Mouse (Mus musculus): ENCODE results near the gene Bicd2. TPM values are rescaled to one million over a fixed set of nuclear protein-coding genes. Genes with fewer than 3 reads are reported as not detected.

The Bicd2 gene
- total and polyA plus RNA-seq, 2 experiments from 2014 or later = 24.1 to 49.3 TPM

DNA sequence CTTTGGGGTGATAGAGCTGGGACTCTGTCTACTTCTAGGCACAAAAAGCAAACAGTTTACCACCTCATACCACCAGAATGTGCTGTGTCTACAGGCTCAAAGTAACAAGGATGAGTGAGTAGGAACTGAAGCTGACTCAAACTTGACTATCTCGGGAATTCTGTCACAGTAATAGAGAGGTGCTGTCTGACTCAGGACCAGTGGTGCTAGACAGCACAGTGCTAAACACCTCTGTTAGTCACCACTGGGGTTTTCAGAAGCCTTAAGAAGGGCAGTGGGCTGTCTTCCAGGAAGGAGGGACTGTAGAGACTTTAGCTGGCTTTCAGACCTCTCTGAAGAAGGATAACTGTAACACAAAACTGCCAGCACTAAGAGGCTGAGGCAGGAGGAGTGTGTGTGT is 55.4 kb downstream of the Bicd2 start:
- Histone ChIP-seq H3K4me3 (ENCODE audit: low read depth, low read length) (no peak overlapping the region), H3K27ac (ENCODE audit: low read depth, low read length) (no peak overlapping the region), H3K27me3 (ENCODE audit: insufficient read depth, low read length) (no peaks in the 10 kb centered on the region), H3K9ac (replicated peaks; ENCODE audit: low read length, poor library complexity, severe bottlenecking) (no peak overlapping the region), H3K4me2 (ENCODE audit: low read depth, low read length, poor library complexity, severe bottlenecking) (no peak overlapping the region), H3K9me3 (ENCODE audit: low read length) (no peaks in the 10 kb centered on the region), H3K36me3 (ENCODE audit: insufficient read depth, low read length) (no peaks in the 10 kb centered on the region), H3K4me1 (ENCODE audit: insufficient read depth, low read length) (no peaks in the 10 kb centered on the region)
- no peak for DNase-seq (ENCODE audit: low spot score)
- no peak for ATAC-seq (ENCODE audit: low FRiP score)
- no peak for TF ChIP-seq CTCF (IDR thresholded peaks at IDR 0.05)
- WGBS = 70% methylated on average over 1 of the region's 1 CpGs

- Histone ChIP-seq H3K4me1 (ENCODE audit: insufficient read depth, low read length) (no peaks in the 10 kb centered on the region), H3K4me2 (ENCODE audit: low read depth, low read length, poor library complexity, severe bottlenecking) (no peak overlapping the region), H3K4me3 (ENCODE audit: low read depth, low read length) (no peak overlapping the region), H3K36me3 (ENCODE audit: insufficient read depth, low read length) (no peaks in the 10 kb centered on the region), H3K27ac (ENCODE audit: low read depth, low read length) (no peak overlapping the region), H3K9ac (replicated peaks; ENCODE audit: low read length, poor library complexity, severe bottlenecking) (no peak overlapping the region), H3K27me3 (ENCODE audit: insufficient read depth, low read length) (no peaks in the 10 kb centered on the region), H3K9me3 (ENCODE audit: low read length) (no peaks in the 10 kb centered on the region)
- no peak for TF ChIP-seq CTCF (IDR thresholded peaks at IDR 0.05)
- DNase-seq (ENCODE audit: low spot score) (no peak), ATAC-seq (ENCODE audit: low FRiP score) (no peak)
- WGBS = 86% methylated on average over 8 of the region's 8 CpGs
These were observed 56.8 kb downstream of the Bicd2 start for GRCm38 (mm10) chr13:49398191-49398590.

DNA sequence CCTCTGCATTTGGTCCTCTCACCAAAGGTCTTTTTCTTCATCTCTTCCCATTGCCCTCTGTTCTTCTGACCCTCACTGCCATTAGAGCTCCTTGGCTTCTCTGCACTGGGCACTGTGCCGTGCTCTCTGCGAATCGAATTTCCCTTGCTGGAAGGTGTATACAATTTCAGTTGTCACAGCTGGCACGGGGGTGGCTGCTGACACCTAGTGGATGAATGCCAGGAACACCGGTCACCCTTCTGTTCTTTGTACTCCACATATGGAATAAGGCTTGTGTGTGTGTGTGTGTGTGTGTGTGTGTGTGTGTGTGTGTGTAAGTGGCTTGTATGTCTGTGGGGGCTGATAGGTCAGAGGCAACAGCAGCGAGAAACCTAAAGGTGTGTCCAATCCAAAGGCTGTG is 58.8 kb downstream of the Bicd2 start:
- 47% methylated on average over 6 of the region's 6 CpGs for WGBS

DNA sequence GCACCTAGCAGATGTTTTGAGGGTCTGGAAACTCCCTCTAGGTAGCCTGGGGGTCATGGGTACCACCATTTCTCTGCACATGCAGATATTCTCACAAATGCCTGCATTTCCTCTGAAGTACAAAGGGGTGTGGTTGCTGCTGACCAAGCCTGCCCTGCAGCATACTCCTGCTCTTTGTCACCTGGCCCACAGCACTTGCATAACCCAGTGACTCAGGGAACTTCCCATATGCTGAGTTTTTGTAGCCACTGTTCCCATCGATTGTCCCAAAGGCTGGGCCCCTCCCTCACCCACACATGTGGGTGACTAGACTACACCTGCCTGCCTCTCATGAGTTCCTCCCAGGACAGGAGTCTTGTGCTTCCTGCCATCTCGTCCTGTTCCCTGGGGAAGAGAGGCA is 61.2 kb downstream of the Bicd2 start:
- H3K4me2 ChIP-seq (ENCODE audit: low read depth, low read length, poor library complexity, severe bottlenecking) = no peak overlapping the region
- no peak overlapping the region for H3K9ac ChIP-seq (replicated peaks; ENCODE audit: low read length, poor library complexity, severe bottlenecking)
- H3K4me3 ChIP-seq (ENCODE audit: low read depth, low read length) = no peak overlapping the region
- H3K9me3 ChIP-seq (ENCODE audit: low read length) = no peaks in the 10 kb centered on the region
- no peaks in the 10 kb centered on the region for H3K27me3 ChIP-seq (ENCODE audit: insufficient read depth, low read length)
- no peaks in the 10 kb centered on the region for H3K36me3 ChIP-seq (ENCODE audit: insufficient read depth, low read length)
- ATAC-seq (ENCODE audit: low FRiP score) (no peak), DNase-seq (ENCODE audit: low spot score) (no peak)
- TF ChIP-seq CTCF (IDR thresholded peaks at IDR 0.05) = no peak
- 77% methylated on average over 2 of the region's 2 CpGs for WGBS
- no peaks in the 10 kb centered on the region for H3K4me1 ChIP-seq (ENCODE audit: insufficient read depth, low read length)
- no peak overlapping the region for H3K27ac ChIP-seq (ENCODE audit: low read depth, low read length)

More for the DNA sequence above, 58.8 kb downstream of the Bicd2 start:
- H3K27me3 ChIP-seq (ENCODE audit: insufficient read depth, low read length) = no peaks in the 10 kb centered on the region
- no peaks in the 10 kb centered on the region for H3K36me3 ChIP-seq (ENCODE audit: insufficient read depth, low read length)
- peak; percentile 83 for DNase-seq (ENCODE audit: low spot score)
- H3K4me2 ChIP-seq (ENCODE audit: low read depth, low read length, poor library complexity, severe bottlenecking) = no peak overlapping the region
- no peak overlapping the region for H3K9ac ChIP-seq (replicated peaks; ENCODE audit: low read length, poor library complexity, severe bottlenecking)
- H3K27ac ChIP-seq (ENCODE audit: low read depth, low read length) = no peak overlapping the region
- peak; percentile 86 for ATAC-seq (ENCODE audit: low FRiP score)
- H3K4me1 ChIP-seq (ENCODE audit: insufficient read depth, low read length) = no peaks in the 10 kb centered on the region
- no peak overlapping the region for H3K4me3 ChIP-seq (ENCODE audit: low read depth, low read length)
- TF ChIP-seq CTCF (IDR thresholded peaks at IDR 0.05) = peak; percentile 90
- H3K9me3 ChIP-seq (ENCODE audit: low read length) = no peaks in the 10 kb centered on the region

GRCm38 (mm10) chr13:49407795-49408194 is 66.4 kb downstream of the Bicd2 start:
- Histone ChIP-seq H3K27ac (ENCODE audit: low read depth, low read length) (no peak overlapping the region), H3K9me3 (ENCODE audit: low read length) (no peaks in the 10 kb centered on the region), H3K36me3 (ENCODE audit: insufficient read depth, low read length) (no peaks in the 10 kb centered on the region), H3K27me3 (ENCODE audit: insufficient read depth, low read length) (no peaks in the 10 kb centered on the region), H3K4me2 (ENCODE audit: low read depth, low read length, poor library complexity, severe bottlenecking) (no peak overlapping the region), H3K4me3 (ENCODE audit: low read depth, low read length) (no peak overlapping the region), H3K9ac (replicated peaks; ENCODE audit: low read length, poor library complexity, severe bottlenecking) (no peak overlapping the region), H3K4me1 (ENCODE audit: insufficient read depth, low read length) (no peaks in the 10 kb centered on the region)
- TF ChIP-seq CTCF (IDR thresholded peaks at IDR 0.05) = no peak
- ATAC-seq (ENCODE audit: low FRiP score) (no peak), DNase-seq (ENCODE audit: low spot score) (no peak)

DNA sequence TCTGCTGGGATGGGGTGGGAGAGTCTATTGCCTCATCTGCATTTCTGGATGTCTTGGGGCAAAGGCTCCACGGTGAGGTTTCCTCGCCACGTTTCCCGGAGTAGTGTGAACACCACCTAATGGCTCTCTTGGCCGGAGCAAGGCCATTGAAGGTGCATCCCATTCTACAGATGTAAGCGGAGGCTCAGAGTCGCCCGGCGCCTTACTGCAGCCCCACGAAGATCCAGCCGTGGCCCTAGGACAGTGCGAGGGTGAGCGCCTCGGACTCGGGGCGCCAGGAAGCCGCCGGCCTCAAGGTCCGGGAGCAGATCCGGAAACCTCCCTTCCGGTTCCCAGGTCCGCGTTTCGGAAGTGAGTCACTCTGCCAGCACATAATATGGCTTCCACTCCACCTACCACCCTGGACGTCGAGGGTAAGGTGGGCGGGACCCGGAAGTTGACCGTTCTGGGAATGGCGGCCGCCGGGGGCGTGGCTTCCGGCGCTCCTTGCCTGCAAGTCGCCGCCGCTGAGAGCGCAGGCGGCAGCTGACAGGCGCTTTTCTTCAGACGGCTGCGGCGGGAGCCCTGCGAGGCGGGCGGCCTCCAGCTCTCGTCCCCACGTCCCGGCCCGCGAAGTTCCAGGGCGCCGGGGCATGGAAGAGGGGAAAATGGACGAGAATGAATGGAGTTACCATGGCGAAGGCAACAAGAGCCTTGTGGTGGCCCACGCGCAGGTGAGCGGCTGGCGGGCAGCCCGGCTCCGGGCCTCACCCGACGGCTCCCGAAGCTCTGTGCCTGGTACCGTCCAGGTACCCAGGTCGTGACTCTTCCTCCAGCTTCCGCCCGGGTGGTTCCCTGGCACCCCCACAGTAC is 79.6 kb downstream of the Bicd2 start, which contains the start of gene Ippk:
Ippk (plus strand) TSS at position 496 of the 852 bp plus-strand sequence.
- Histone ChIP-seq H3K36me3 (ENCODE audit: insufficient read depth, low read length) (no peaks in the 10 kb centered on the region), H3K4me2 (ENCODE audit: low read depth, low read length, poor library complexity, severe bottlenecking) (peak within 1 kb of the TSS; percentile 75), H3K4me3 (ENCODE audit: low read depth, low read length) (peak within 1 kb of the TSS; percentile 66), H3K9me3 (ENCODE audit: low read length) (no peaks in the 10 kb centered on the region), H3K27ac (ENCODE audit: low read depth, low read length) (peak within 1 kb of the TSS; percentile 88), H3K4me1 (ENCODE audit: insufficient read depth, low read length) (peaks cover 13% of the 10 kb centered on the region; the same call in 1 of the 2 replicates), H3K27me3 (ENCODE audit: insufficient read depth, low read length) (no peaks in the 10 kb centered on the region), H3K9ac (replicated peaks; ENCODE audit: low read length, poor library complexity, severe bottlenecking) (peak within 1 kb of the TSS; percentile 75)
- DNase-seq (ENCODE audit: low spot score) (peak; percentile 98), ATAC-seq (ENCODE audit: low FRiP score) (peak; percentile 99)
- 0 out of 2 replicates have a peak, but pooled peaks have one; percentile 10 for TF ChIP-seq CTCF (IDR thresholded peaks at IDR 0.05)
- WGBS = under 1% methylated on average over 67 of the region's 69 CpGs
